Mouse (Mus musculus): ENCODE data around the gene Sfrp5. TPM values are rescaled to one million over a fixed set of nuclear protein-coding genes. Genes with fewer than 3 reads are reported as not detected.

Gene Sfrp5
- 2.9 and 3.8 TPM in 2 replicates for polyA plus RNA-seq (2016; fragmentation: Nextera tagmentation; extraction: Ambion mirVana)

GRCm38 (mm10) chr19:42201696-42202381 lies at the start of gene Sfrp5:
TSS of gene Sfrp5 (minus strand) at chr19:42202252.
- Histone ChIP-seq H3K27me3 (peaks cover 65% of the 10 kb centered on the region), H3K4me3 (peak within 1 kb of the TSS; percentile 31), H3K4me1 (peaks cover 16% of the 10 kb centered on the region; the same call in 1 of the 2 replicates), H3K9ac (0 out of 2 replicates have a peak within 1 kb of the TSS, but pooled peaks have one; percentile 24), H3K27ac (no peak within 1 kb of the TSS), H3K4me2 (replicated peaks) (peak within 1 kb of the TSS; percentile 41), H3K9me3 (no peaks in the 10 kb centered on the region), H3K36me3 (no peaks in the 10 kb centered on the region)
- 1% methylated on average over 58 of the region's 60 CpGs for WGBS
- ATAC-seq (ENCODE audit: insufficient number of reproducible peaks, insufficient read depth, low FRiP score, low TSS enrichment): peak; percentile 43; the same call in 1 of the 2 replicates

- H3K4me3 ChIP-seq: no peak overlapping the region
- WGBS: 64% methylated on average over 11 of the region's 11 CpGs
- H3K36me3 ChIP-seq: no peaks in the 10 kb centered on the region
- peaks cover 15% of the 10 kb centered on the region for H3K27me3 ChIP-seq
- no peaks in the 10 kb centered on the region for H3K4me1 ChIP-seq
- no peak overlapping the region for H3K4me2 ChIP-seq (replicated peaks)
- no peak overlapping the region for H3K27ac ChIP-seq
- ATAC-seq (ENCODE audit: insufficient number of reproducible peaks, insufficient read depth, low FRiP score, low TSS enrichment): no peak
- no peak overlapping the region for H3K9ac ChIP-seq
- no peaks in the 10 kb centered on the region for H3K9me3 ChIP-seq
Observed at GRCm38 (mm10) chr19:42249976-42250914, 48.2 kb upstream of the Sfrp5 start.

GRCm38 (mm10) chr19:42247519-42247918 lies 45.5 kb upstream of the Sfrp5 start, which contains the start of gene Golga7b:
TSS of gene Golga7b (plus strand) at chr19:42247574.
- no peak within 1 kb of the TSS for H3K27ac ChIP-seq
- no peak within 1 kb of the TSS for H3K4me2 ChIP-seq (replicated peaks)
- WGBS: 86% methylated on average over 3 of the region's 3 CpGs
- no peaks in the 10 kb centered on the region for H3K4me1 ChIP-seq
- no peaks in the 10 kb centered on the region for H3K9me3 ChIP-seq
- H3K36me3 ChIP-seq: no peaks in the 10 kb centered on the region
- no peaks in the 10 kb centered on the region for H3K27me3 ChIP-seq
- H3K4me3 ChIP-seq: no peak within 1 kb of the TSS
- no peak within 1 kb of the TSS for H3K9ac ChIP-seq
- no peak for ATAC-seq (ENCODE audit: insufficient number of reproducible peaks, insufficient read depth, low FRiP score, low TSS enrichment)

- no peak overlapping the region for H3K4me3 ChIP-seq
- ATAC-seq (ENCODE audit: insufficient number of reproducible peaks, insufficient read depth, low FRiP score, low TSS enrichment): no peak
- no peaks in the 10 kb centered on the region for H3K27me3 ChIP-seq
- no peaks in the 10 kb centered on the region for H3K9me3 ChIP-seq
- 46% methylated on average over 5 of the region's 5 CpGs for WGBS
- H3K36me3 ChIP-seq: no peaks in the 10 kb centered on the region
- no peak overlapping the region for H3K9ac ChIP-seq
- H3K27ac ChIP-seq: no peak overlapping the region
- H3K4me1 ChIP-seq: no peaks in the 10 kb centered on the region
- no peak overlapping the region for H3K4me2 ChIP-seq (replicated peaks)
Observed at GRCm38 (mm10) chr19:42246626-42247025, 44.6 kb upstream of the Sfrp5 start.

GRCm38 (mm10) chr19:42243401-42243800 lies 41.3 kb upstream of the Sfrp5 start:
- H3K27me3 ChIP-seq: 0 out of 2 replicates have a peak, but pooled peaks cover 3% of the 10 kb centered on the region

GRCm38 (mm10) chr19:42240881-42241280 lies 38.8 kb upstream of the Sfrp5 start:
- H3K9ac ChIP-seq: no peak overlapping the region
- 0 out of 2 replicates have a peak, but pooled peaks cover 3% of the 10 kb centered on the region for H3K27me3 ChIP-seq
- H3K4me1 ChIP-seq: peaks cover 4% of the 10 kb centered on the region; the same call in 1 of the 2 replicates
- 36% methylated on average over 8 of the region's 8 CpGs for WGBS
- ATAC-seq (ENCODE audit: insufficient number of reproducible peaks, insufficient read depth, low FRiP score, low TSS enrichment): no peak
- no peaks in the 10 kb centered on the region for H3K36me3 ChIP-seq
- no peak overlapping the region for H3K27ac ChIP-seq
- no peak overlapping the region for H3K4me2 ChIP-seq (replicated peaks)
- no peaks in the 10 kb centered on the region for H3K9me3 ChIP-seq
- H3K4me3 ChIP-seq: no peak overlapping the region

More at GRCm38 (mm10) chr19:42243401-42243800, 41.3 kb upstream of the Sfrp5 start:
- WGBS: 75% methylated on average over 3 of the region's 3 CpGs
- Histone ChIP-seq H3K36me3 (no peaks in the 10 kb centered on the region), H3K27ac (no peak overlapping the region), H3K9ac (no peak overlapping the region), H3K9me3 (no peaks in the 10 kb centered on the region), H3K4me1 (peaks cover 4% of the 10 kb centered on the region; the same call in 1 of the 2 replicates), H3K4me3 (no peak overlapping the region), H3K4me2 (replicated peaks) (no peak overlapping the region)
- ATAC-seq (ENCODE audit: insufficient number of reproducible peaks, insufficient read depth, low FRiP score, low TSS enrichment): no peak

GRCm38 (mm10) chr19:42238341-42238715 lies 36.3 kb upstream of the Sfrp5 start:
- peaks cover 4% of the 10 kb centered on the region; the same call in 1 of the 2 replicates for H3K4me1 ChIP-seq
- H3K4me3 ChIP-seq: no peak overlapping the region
- no peak overlapping the region for H3K9ac ChIP-seq
- no peak for ATAC-seq (ENCODE audit: insufficient number of reproducible peaks, insufficient read depth, low FRiP score, low TSS enrichment)
- 0 out of 2 replicates have a peak, but pooled peaks cover 3% of the 10 kb centered on the region for H3K27me3 ChIP-seq
- no peak overlapping the region for H3K4me2 ChIP-seq (replicated peaks)
- no peaks in the 10 kb centered on the region for H3K36me3 ChIP-seq
- no peaks in the 10 kb centered on the region for H3K9me3 ChIP-seq
- 73% methylated on average over 7 of the region's 7 CpGs for WGBS
- H3K27ac ChIP-seq: no peak overlapping the region

- WGBS: 24% methylated on average over 4 of the region's 4 CpGs
- Histone ChIP-seq H3K9me3 (no peaks in the 10 kb centered on the region), H3K27ac (no peak overlapping the region)
Observed at GRCm38 (mm10) chr19:42237602-42238340, 35.7 kb upstream of the Sfrp5 start.

GRCm38 (mm10) chr19:42230986-42231385 lies 28.9 kb upstream of the Sfrp5 start:
- H3K9ac ChIP-seq: no peak overlapping the region
- H3K27me3 ChIP-seq: no peaks in the 10 kb centered on the region
- H3K4me2 ChIP-seq (replicated peaks): no peak overlapping the region
- H3K4me1 ChIP-seq: no peaks in the 10 kb centered on the region
- H3K36me3 ChIP-seq: no peaks in the 10 kb centered on the region
- H3K27ac ChIP-seq: no peak overlapping the region
- WGBS: 92% methylated on average over 13 of the region's 13 CpGs
- H3K9me3 ChIP-seq: no peaks in the 10 kb centered on the region
- ATAC-seq (ENCODE audit: insufficient number of reproducible peaks, insufficient read depth, low FRiP score, low TSS enrichment): no peak
- H3K4me3 ChIP-seq: no peak overlapping the region

More at GRCm38 (mm10) chr19:42237602-42238340, 35.7 kb upstream of the Sfrp5 start:
- Histone ChIP-seq H3K4me2 (replicated peaks) (no peak overlapping the region), H3K9ac (no peak overlapping the region), H3K4me1 (peaks cover 4% of the 10 kb centered on the region; the same call in 1 of the 2 replicates), H3K36me3 (no peaks in the 10 kb centered on the region), H3K4me3 (no peak overlapping the region), H3K27me3 (0 out of 2 replicates have a peak, but pooled peaks cover 3% of the 10 kb centered on the region)
- no peak for ATAC-seq (ENCODE audit: insufficient number of reproducible peaks, insufficient read depth, low FRiP score, low TSS enrichment)

- no peak for ATAC-seq (ENCODE audit: insufficient number of reproducible peaks, insufficient read depth, low FRiP score, low TSS enrichment)
- Histone ChIP-seq H3K27me3 (no peaks in the 10 kb centered on the region), H3K4me1 (no peaks in the 10 kb centered on the region), H3K9ac (no peak overlapping the region), H3K4me2 (replicated peaks) (no peak overlapping the region), H3K27ac (no peak overlapping the region), H3K4me3 (no peak overlapping the region), H3K36me3 (no peaks in the 10 kb centered on the region), H3K9me3 (no peaks in the 10 kb centered on the region)
- WGBS: 63% methylated on average over 5 of the region's 5 CpGs
Observed at GRCm38 (mm10) chr19:42230288-42230568, 28.2 kb upstream of the Sfrp5 start.

Data from embryonic facial prominence, embryonic 12.5 days (tissue).